Mouse (Mus musculus): ENCODE data around the gene Mfsd4a.

DNA sequence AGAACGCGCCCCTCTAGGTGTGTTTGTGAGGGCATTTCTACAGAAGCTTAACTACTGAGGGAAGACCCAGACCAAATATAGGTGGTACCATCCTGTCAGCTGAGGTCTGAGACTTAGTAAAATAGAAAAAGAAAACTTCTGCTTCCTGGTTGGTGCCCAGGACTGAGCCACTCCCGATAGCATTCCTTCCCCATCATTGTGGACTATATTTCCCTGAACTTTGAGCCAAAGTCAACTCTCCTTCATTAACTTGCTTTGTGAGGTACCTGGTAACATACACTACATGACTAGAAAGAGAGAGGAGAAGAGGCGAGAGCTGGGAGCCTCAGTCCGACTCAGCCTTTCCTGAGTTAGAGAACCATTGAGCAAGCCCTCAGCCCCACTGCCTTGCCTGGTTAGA is 9.3 kb downstream of the Mfsd4a start:
- TF ChIP-seq CTCF (conservative IDR thresholded peaks at IDR 0.05; ENCODE audit: low read length) (no peak), NANOG (IDR thresholded peaks at IDR 0.05; ENCODE audit: borderline replicate concordance, low read length) (no peak), POU5F1 (IDR thresholded peaks at IDR 0.05; ENCODE audit: borderline replicate concordance, low read length) (no peak)

Data from E14TG2a.4 (cell line).